Mouse (Mus musculus) liver, embryonic 14.5 days (tissue): ENCODE measurements at regions not wholly inside any gene's neighbourhood (a gene's known extent, or its start where the extent isn't known, plus 50 kb on each side); places are given as distances from the start of the nearest gene placed in this dataset.

Source experiments
- ATAC-seq: fragments of 200-750 bp; cut with Nextera tagmentation; 2 replicates; pipeline ENCODE4 v1.8.0; 2017; ENCODE audit warnings: moderate number of reproducible peaks, mild to moderate bottlenecking, moderate library complexity; ENCODE audit not compliant: insufficient read depth
- DNase-seq, 3 experiments: peaks; one replicate each; pipeline ENCODE4 v3.0.0-alpha.2; 2012 to 2013; ENCODE audit warnings: low read depth in 3 of 3, low spot score in 3 of 3
- H3K27ac ChIP-seq: fragments of 300-500 bp; sonication (generic); 2 replicates; pipeline ENCODE4 v1.5.1; 2014; ENCODE audit warnings: moderate library complexity, mild to moderate bottlenecking, control low read depth, inconsistent platforms
- H3K27me3 ChIP-seq: fragments of 300-500 bp; sonication (generic); 2 replicates; pipeline ENCODE4 v1.6.1; 2014; ENCODE audit warnings: mild to moderate bottlenecking, low read length, moderate library complexity; ENCODE audit not compliant: control insufficient read depth, insufficient read depth
- H3K36me3 ChIP-seq: fragments of 300-500 bp; sonication (generic); replicated peaks from 2 replicates; pipeline ENCODE4 v1.6.1; 2014; ENCODE audit warnings: low read depth; ENCODE audit not compliant: control insufficient read depth, insufficient read depth
- H3K4me1 ChIP-seq, 2 experiments: fragments of 200-500 bp in 1 of 2; fragments of 300-500 bp in 1 of 2; sonication (generic) in 1 of 2; replicated peaks; 2 replicates each; pipeline ENCODE4 v1.6.1; 2012 to 2014; ENCODE audit warnings: antibody characterized with exemption in 1 of 2, inconsistent platforms in 1 of 2, low read length in 1 of 2; ENCODE audit not compliant: control insufficient read depth in 2 of 2, insufficient read depth in 2 of 2
- H3K4me2 ChIP-seq: fragments of 300-500 bp; sonication (generic); 2 replicates; pipeline ENCODE4 v1.6.1; 2014; ENCODE audit warnings: low read depth, mild to moderate bottlenecking, control low read depth, moderate library complexity
- H3K4me3 ChIP-seq, 2 experiments: fragments of 200-500 bp in 1 of 2; fragments of 300-500 bp in 1 of 2; sonication (generic) in 1 of 2; 2 replicates each; pipeline ENCODE4 v1.5.1; 2012 to 2014; ENCODE audit warnings: low read depth in 2 of 2, low read length in 2 of 2, mild to moderate bottlenecking in 2 of 2, control low read depth in 1 of 2, inconsistent platforms in 1 of 2, moderate library complexity in 1 of 2; ENCODE audit not compliant: insufficient read depth in 1 of 2
- H3K9ac ChIP-seq: fragments of 300-500 bp; sonication (generic); replicated peaks from 2 replicates; pipeline ENCODE4 v1.6.1; 2014; ENCODE audit warnings: mild to moderate bottlenecking, control low read depth, moderate library complexity
- H3K9me3 ChIP-seq: fragments of 300-500 bp; sonication (generic); 2 replicates; pipeline ENCODE4 v1.6.1; 2016; ENCODE audit warnings: low read length, mixed read lengths; ENCODE audit not compliant: control insufficient read depth
- CTCF ChIP-seq: IDR thresholded peaks from 2 replicates; pipeline ENCODE4 v1.5.1; 2016; ENCODE audit warnings: antibody characterized with exemption, low read depth, control low read depth
- EP300 ChIP-seq: IDR thresholded peaks from 2 replicates; pipeline ENCODE4 v1.6.1; 2016; ENCODE audit warnings: antibody characterized with exemption, low read depth
- WGBS: fragments of 180-500 bp; shearing (Covaris S2); extraction: QIAGEN DNeasy Blood & Tissue Kit; methylation state at CpG from one replicate; pipeline ENCODE4 v1.1.7; 2014; ENCODE audit not compliant: insufficient replicate concordance; 5-methylcytosine and 5-hydroxymethylcytosine counted together

DNA sequence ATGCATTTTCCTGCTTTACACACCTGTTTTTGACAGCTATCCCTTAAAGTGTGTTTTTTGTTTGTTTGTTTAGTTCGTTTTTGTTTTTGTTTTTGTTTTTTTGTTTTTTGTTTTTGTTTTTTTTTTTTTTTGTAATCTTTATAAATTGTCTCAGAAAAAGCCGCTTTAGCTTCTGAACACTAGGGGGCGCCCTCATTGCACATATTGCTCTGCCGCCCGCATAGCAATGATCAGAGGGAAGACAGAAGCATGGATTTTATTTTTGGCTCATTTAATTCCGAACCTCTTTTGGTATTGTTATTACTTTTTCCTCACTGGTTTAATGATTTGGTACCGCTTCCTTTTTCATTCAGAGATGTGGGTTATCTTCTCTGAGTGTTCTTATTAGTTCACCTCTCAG is 569.9 kb upstream of the Gm10800 start:
- Histone ChIP-seq H3K36me3 (no peaks in the 10 kb centered on the region), H3K27ac (no peak overlapping the region), H3K27me3 (no peaks in the 10 kb centered on the region), H3K4me3 (no peak overlapping the region), H3K9me3 (no peaks in the 10 kb centered on the region), H3K9ac (no peak overlapping the region), H3K4me2 (no peak overlapping the region), H3K4me1 (no peaks in the 10 kb centered on the region)
- WGBS = 11% methylated on average over 7 of the region's 7 CpGs
- TF ChIP-seq CTCF (peak; percentile 52), EP300 (no peak)
- DNase-seq (peak in 1 of 3 experiments; percentile 1), ATAC-seq (no peak)
